Mouse (Mus musculus) limb, embryonic 13.5 days (tissue): ENCODE measurements around the gene Ucp2. TPM values are rescaled to one million over a fixed set of nuclear protein-coding genes. Genes with fewer than 3 reads are reported as not detected.

Experiments used
- ATAC-seq: fragments of 200-750 bp; cut with Nextera tagmentation; 2 replicates; pipeline ENCODE4 v1.8.0; 2017; ENCODE audit warnings: low read depth, moderate number of reproducible peaks, moderate TSS enrichment; ENCODE audit not compliant: low FRiP score
- H3K27ac ChIP-seq: fragments of 300-500 bp; sonication (generic); 2 replicates; pipeline ENCODE4 v1.5.1; 2015; ENCODE audit warnings: inconsistent platforms, mild to moderate bottlenecking, moderate library complexity
- H3K27me3 ChIP-seq: fragments of 300-500 bp; sonication (generic); 2 replicates; pipeline ENCODE4 v1.6.1; 2015; ENCODE audit warnings: mild to moderate bottlenecking, inconsistent platforms
- H3K36me3 ChIP-seq: fragments of 300-500 bp; sonication (generic); 2 replicates; pipeline ENCODE4 v1.6.1; 2015; ENCODE audit warnings: inconsistent platforms, mild to moderate bottlenecking, moderate library complexity
- H3K4me1 ChIP-seq: fragments of 300-500 bp; sonication (generic); 2 replicates; pipeline ENCODE4 v1.6.1; 2015; ENCODE audit warnings: inconsistent platforms
- H3K4me2 ChIP-seq: fragments of 300-500 bp; sonication (generic); replicated peaks from 2 replicates; pipeline ENCODE4 v1.6.1; 2015; ENCODE audit warnings: inconsistent platforms, mild to moderate bottlenecking, moderate library complexity
- H3K4me3 ChIP-seq: fragments of 300-500 bp; sonication (generic); 2 replicates; pipeline ENCODE4 v1.5.1; 2015; ENCODE audit warnings: moderate library complexity, mild to moderate bottlenecking, inconsistent platforms
- H3K9ac ChIP-seq: fragments of 300-500 bp; sonication (generic); 2 replicates; pipeline ENCODE4 v1.6.1; 2015; ENCODE audit warnings: mild to moderate bottlenecking, inconsistent platforms
- H3K9me3 ChIP-seq: fragments of 300-500 bp; sonication (generic); 2 replicates; pipeline ENCODE4 v1.6.1; 2016; ENCODE audit warnings: inconsistent platforms
- WGBS: fragments of 180-500 bp; shearing (Covaris S2); methylation state at CpG from one replicate; pipeline ENCODE4 v1.1.7; 2015; 5-methylcytosine and 5-hydroxymethylcytosine counted together
- polyA plus RNA-seq: library from polyadenylated mRNA; unstranded; fragments of >200 nt; fragmentation: Nextera tagmentation; extraction: Ambion mirVana; gene quantifications from 2 replicates; pipeline ENCODE4 v1.2.1, GENCODE M21; 2015

Ucp2 gene
- polyA plus RNA-seq, result 143 and 155 TPM in 2 replicates

DNA sequence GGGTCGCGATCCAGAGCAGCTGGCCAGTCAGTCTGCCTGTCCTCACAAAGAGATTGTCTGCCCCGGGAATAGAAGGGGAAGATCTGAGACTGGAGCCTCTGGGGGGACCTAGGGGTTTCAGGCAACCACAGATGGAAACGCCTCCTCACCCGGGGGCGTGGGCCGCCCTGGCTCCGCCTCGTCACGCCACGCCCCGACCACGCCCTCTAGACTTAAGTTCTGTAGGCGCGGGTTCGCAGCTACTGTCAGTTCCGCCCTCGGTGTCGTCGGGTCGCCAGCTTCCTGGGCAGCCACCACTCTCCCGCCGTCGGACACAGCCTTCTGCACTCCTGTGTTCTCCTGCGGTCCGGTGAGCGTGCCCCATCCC, at the start of gene Ucp2:
Ucp2 (plus strand) TSS at position 221 of the 367 bp plus-strand sequence.
- WGBS, result under 1% methylated on average over 27 of the region's 27 CpGs
- peak; percentile 41 for ATAC-seq
- Histone ChIP-seq H3K9ac (peak within 1 kb of the TSS; percentile 67), H3K4me1 (peaks cover 53% of the 10 kb centered on the region), H3K27me3 (no peaks in the 10 kb centered on the region), H3K9me3 (no peaks in the 10 kb centered on the region), H3K4me2 (peak within 1 kb of the TSS; percentile 83), H3K27ac (peak within 1 kb of the TSS; percentile 72; the same call in 1 of the 2 replicates), H3K36me3 (peaks cover 17% of the 10 kb centered on the region), H3K4me3 (peak within 1 kb of the TSS; percentile 52)

- no peak overlapping the region for H3K4me3 ChIP-seq
- no peaks in the 10 kb centered on the region for H3K4me1 ChIP-seq
- no peaks in the 10 kb centered on the region for H3K27me3 ChIP-seq
- no peak overlapping the region for H3K4me2 ChIP-seq
- H3K9me3 ChIP-seq, result no peaks in the 10 kb centered on the region
- no peak for ATAC-seq
- H3K9ac ChIP-seq, result no peak overlapping the region
- peaks cover 83% of the 10 kb centered on the region for H3K36me3 ChIP-seq
- H3K27ac ChIP-seq, result no peak overlapping the region
- 79% methylated on average over 4 of the region's 4 CpGs for WGBS
These were observed 49.4 kb upstream of the Ucp2 start for GRCm38 (mm10) chr7:100443728-100444127.

DNA sequence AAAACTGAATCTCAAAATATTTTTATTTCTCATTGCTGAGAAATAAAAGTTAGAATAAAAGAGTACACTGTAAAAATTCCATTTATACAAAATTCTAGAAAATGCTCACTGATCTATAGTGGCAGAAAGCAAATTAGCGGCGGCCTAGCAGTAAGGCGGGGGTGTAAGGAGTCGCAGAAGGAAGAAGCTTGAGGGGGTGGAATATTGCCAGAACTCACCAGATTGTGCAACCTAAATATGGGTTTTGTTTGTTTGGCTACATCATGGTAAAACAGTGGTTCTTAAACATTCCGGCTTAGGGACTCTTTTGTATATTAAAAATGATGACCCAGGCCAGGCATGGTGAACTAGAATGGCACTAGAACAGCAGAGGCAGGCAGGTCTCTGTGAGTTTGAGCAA, 46.9 kb upstream of the Ucp2 start:
- Histone ChIP-seq H3K27me3 (no peaks in the 10 kb centered on the region), H3K4me3 (no peak overlapping the region), H3K9me3 (no peaks in the 10 kb centered on the region), H3K4me2 (no peak overlapping the region), H3K9ac (no peak overlapping the region), H3K36me3 (peaks cover 84% of the 10 kb centered on the region), H3K4me1 (no peaks in the 10 kb centered on the region), H3K27ac (no peak overlapping the region)
- ATAC-seq, result no peak
- 97% methylated on average over 5 of the region's 5 CpGs for WGBS

GRCm38 (mm10) chr7:100448530-100448929, 44.6 kb upstream of the Ucp2 start:
- WGBS, result 97% methylated on average over 12 of the region's 12 CpGs
- ATAC-seq, result no peak
- Histone ChIP-seq H3K36me3 (peaks cover 86% of the 10 kb centered on the region), H3K4me2 (no peak overlapping the region), H3K27me3 (no peaks in the 10 kb centered on the region), H3K4me3 (no peak overlapping the region), H3K9me3 (no peaks in the 10 kb centered on the region), H3K9ac (no peak overlapping the region), H3K4me1 (no peaks in the 10 kb centered on the region), H3K27ac (no peak overlapping the region)

- no peak overlapping the region for H3K9ac ChIP-seq
- ATAC-seq, result no peak
- peaks cover 86% of the 10 kb centered on the region for H3K36me3 ChIP-seq
- H3K4me2 ChIP-seq, result no peak overlapping the region
- 91% methylated on average over 3 of the region's 3 CpGs for WGBS
- H3K27me3 ChIP-seq, result no peaks in the 10 kb centered on the region
- no peaks in the 10 kb centered on the region for H3K4me1 ChIP-seq
- no peak overlapping the region for H3K27ac ChIP-seq
- no peaks in the 10 kb centered on the region for H3K9me3 ChIP-seq
- no peak overlapping the region for H3K4me3 ChIP-seq
These were observed 44.2 kb upstream of the Ucp2 start for GRCm38 (mm10) chr7:100448985-100449384.

GRCm38 (mm10) chr7:100458153-100458552, 35.0 kb upstream of the Ucp2 start:
- Histone ChIP-seq H3K4me3 (no peak overlapping the region), H3K27ac (no peak overlapping the region), H3K27me3 (no peaks in the 10 kb centered on the region), H3K36me3 (peaks cover 91% of the 10 kb centered on the region), H3K4me2 (no peak overlapping the region), H3K4me1 (no peaks in the 10 kb centered on the region), H3K9me3 (no peaks in the 10 kb centered on the region), H3K9ac (no peak overlapping the region)
- 75% methylated on average over 1 of the region's 1 CpGs for WGBS
- no peak for ATAC-seq

DNA sequence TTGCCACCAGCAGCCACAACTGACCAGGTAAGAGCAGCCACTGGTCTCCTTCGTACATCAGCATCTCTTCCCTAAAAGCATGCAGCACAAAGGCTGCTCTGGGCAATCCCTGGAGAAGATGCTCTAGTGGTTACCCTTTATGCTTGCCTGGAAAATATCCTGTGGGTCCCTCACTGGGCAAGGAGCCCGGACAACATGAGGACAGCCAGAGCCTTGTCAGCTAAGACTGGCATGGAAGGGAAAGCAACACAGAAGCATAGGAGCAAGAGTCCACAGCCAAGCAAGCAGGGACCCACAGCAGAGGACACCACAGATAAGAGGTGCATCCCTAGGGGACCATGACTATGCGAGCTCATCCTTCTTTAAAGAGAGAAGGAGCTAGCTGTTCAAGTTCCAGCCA, 33.3 kb upstream of the Ucp2 start:
- ATAC-seq, result no peak
- Histone ChIP-seq H3K4me2 (no peak overlapping the region), H3K27me3 (no peaks in the 10 kb centered on the region), H3K27ac (no peak overlapping the region), H3K9me3 (no peaks in the 10 kb centered on the region), H3K4me1 (no peaks in the 10 kb centered on the region), H3K9ac (no peak overlapping the region), H3K4me3 (no peak overlapping the region), H3K36me3 (peaks cover 86% of the 10 kb centered on the region)
- 93% methylated on average over 3 of the region's 3 CpGs for WGBS

GRCm38 (mm10) chr7:100461621-100462151, 31.5 kb upstream of the Ucp2 start:
- peaks cover 86% of the 10 kb centered on the region for H3K36me3 ChIP-seq
- no peak overlapping the region for H3K27ac ChIP-seq
- WGBS, result 84% methylated on average over 6 of the region's 6 CpGs
- H3K4me3 ChIP-seq, result no peak overlapping the region
- H3K9ac ChIP-seq, result no peak overlapping the region
- no peak overlapping the region for H3K4me2 ChIP-seq
- peaks cover 10% of the 10 kb centered on the region for H3K4me1 ChIP-seq
- ATAC-seq, result no peak
- H3K27me3 ChIP-seq, result no peaks in the 10 kb centered on the region
- no peaks in the 10 kb centered on the region for H3K9me3 ChIP-seq

GRCm38 (mm10) chr7:100463194-100463593, 29.9 kb upstream of the Ucp2 start:
- H3K4me2 ChIP-seq, result no peak overlapping the region
- H3K27ac ChIP-seq, result no peak overlapping the region
- 84% methylated on average over 9 of the region's 9 CpGs for WGBS
- peaks cover 10% of the 10 kb centered on the region for H3K4me1 ChIP-seq
- H3K9me3 ChIP-seq, result no peaks in the 10 kb centered on the region
- H3K4me3 ChIP-seq, result no peak overlapping the region
- no peaks in the 10 kb centered on the region for H3K27me3 ChIP-seq
- H3K9ac ChIP-seq, result no peak overlapping the region
- H3K36me3 ChIP-seq, result peaks cover 84% of the 10 kb centered on the region
- no peak for ATAC-seq

DNA sequence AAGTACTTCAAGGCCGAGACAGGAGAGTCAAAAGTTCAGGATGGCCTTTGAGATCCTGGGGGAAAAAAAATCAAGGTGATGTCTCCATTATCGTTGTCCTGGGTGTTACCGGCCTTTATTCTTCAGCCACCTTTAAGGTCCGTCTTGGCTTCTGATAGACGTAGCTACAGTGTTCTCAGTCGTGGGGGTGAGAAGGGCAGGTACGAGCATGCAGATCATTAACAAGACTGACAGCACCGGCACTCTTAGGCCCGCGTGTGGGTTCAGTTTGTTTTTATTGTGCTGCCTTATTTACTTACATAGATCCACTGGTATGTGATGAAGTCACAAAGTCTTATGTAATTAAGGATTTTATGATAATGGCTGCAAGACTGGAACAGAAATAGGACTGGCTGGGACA, 29.4 kb upstream of the Ucp2 start:
- ATAC-seq, result no peak

GRCm38 (mm10) chr7:100464248-100464647, 28.9 kb upstream of the Ucp2 start:
- H3K27me3 ChIP-seq, result no peaks in the 10 kb centered on the region
- H3K9me3 ChIP-seq, result no peaks in the 10 kb centered on the region
- H3K4me1 ChIP-seq, result peaks cover 10% of the 10 kb centered on the region
- peaks cover 88% of the 10 kb centered on the region for H3K36me3 ChIP-seq
- no peak overlapping the region for H3K4me3 ChIP-seq
- no peak overlapping the region for H3K4me2 ChIP-seq
- H3K27ac ChIP-seq, result no peak overlapping the region
- 92% methylated on average over 7 of the region's 7 CpGs for WGBS
- no peak for ATAC-seq
- H3K9ac ChIP-seq, result no peak overlapping the region

More for the DNA sequence above, 29.4 kb upstream of the Ucp2 start:
- H3K27me3 ChIP-seq, result no peaks in the 10 kb centered on the region
- 76% methylated on average over 10 of the region's 10 CpGs for WGBS
- H3K4me3 ChIP-seq, result no peak overlapping the region
- H3K9ac ChIP-seq, result no peak overlapping the region
- peaks cover 87% of the 10 kb centered on the region for H3K36me3 ChIP-seq
- no peak overlapping the region for H3K4me2 ChIP-seq
- H3K9me3 ChIP-seq, result no peaks in the 10 kb centered on the region
- no peak overlapping the region for H3K27ac ChIP-seq
- H3K4me1 ChIP-seq, result peaks cover 10% of the 10 kb centered on the region

GRCm38 (mm10) chr7:100465248-100465647, 27.9 kb upstream of the Ucp2 start:
- Histone ChIP-seq H3K4me3 (no peak overlapping the region), H3K9me3 (no peaks in the 10 kb centered on the region), H3K9ac (peak overlapping the region; percentile 1; the same call in 1 of the 2 replicates), H3K4me2 (0 out of 2 replicates have a peak overlapping the region, but pooled peaks have one; percentile 10), H3K27me3 (no peaks in the 10 kb centered on the region), H3K36me3 (peaks cover 86% of the 10 kb centered on the region), H3K27ac (peak overlapping the region; percentile 56; the same call in 1 of the 2 replicates), H3K4me1 (peaks cover 10% of the 10 kb centered on the region)
- WGBS, result 80% methylated on average over 4 of the region's 4 CpGs
- no peak for ATAC-seq
